Mouse (Mus musculus): ENCODE results near the gene Elovl6. TPM values are rescaled to one million over a fixed set of nuclear protein-coding genes. Genes with fewer than 3 reads are reported as not detected.

Elovl6 gene
- polyA plus RNA-seq, 1 experiment from 2014 or later = 24.0 TPM

GRCm38 (mm10) chr3:129639701-129640100, 107.5 kb downstream of the Elovl6 start:
- in situ Hi-C loops (cut with MboI; ENCODE audit: low pct_unique_long_range_greater_than_20kb) = no loop called here
- ChIA-PET CTCF (no interaction called here), POLR2A (no interaction called here)
- ATAC-seq (no peak), DNase-seq (ENCODE audit: low read depth, low spot score) (no peak)
- no peaks in the 10 kb centered on the region for H3K27me3 ChIP-seq
- TF ChIP-seq CTCF (IDR thresholded peaks at IDR 0.05) = no peak

GRCm38 (mm10) chr3:129640211-129641000, 108.3 kb downstream of the Elovl6 start:
- CTCF ChIA-PET = interaction anchor here (1.2 kb wide), 1 partner anchor 46 kb away, joined by 3 read pairs; no protein-coding TSS in a partner anchor
- ATAC-seq = no peak
- POLR2A ChIA-PET = no interaction called here
- TF ChIP-seq CTCF (IDR thresholded peaks at IDR 0.05) = no peak
- no peaks in the 10 kb centered on the region for H3K27me3 ChIP-seq
- no peak for DNase-seq (ENCODE audit: low read depth, low spot score)
- in situ Hi-C loops (cut with MboI; ENCODE audit: low pct_unique_long_range_greater_than_20kb) = no loop called here

- in situ Hi-C loops (cut with MboI; ENCODE audit: low pct_unique_long_range_greater_than_20kb) = no loop called here
- TF ChIP-seq CTCF (IDR thresholded peaks at IDR 0.05) = no peak
- H3K27me3 ChIP-seq = no peaks in the 10 kb centered on the region
- ChIA-PET POLR2A (interaction anchor here (0.6 kb wide), 1 partner anchor 236 kb away, joined by 3 read pairs; no protein-coding TSS in a partner anchor), CTCF (interaction anchor here (1.2 kb wide), 1 partner anchor 45 kb away, joined by 3 read pairs; no protein-coding TSS in a partner anchor)
- no peak for DNase-seq (ENCODE audit: low read depth, low spot score)
- ATAC-seq = no peak
Measured at GRCm38 (mm10) chr3:129641621-129642020, 109.5 kb downstream of the Elovl6 start.

GRCm38 (mm10) chr3:129645409-129645808, 113.3 kb downstream of the Elovl6 start:
- CTCF ChIA-PET = interaction anchor here (1.0 to 1.4 kb wide), 5 partner anchors 9 to 338 kb away, joined by 3 to 4 read pairs (median 3); no protein-coding TSS in a partner anchor
- POLR2A ChIA-PET = no interaction called here
- ATAC-seq (no peak), DNase-seq (ENCODE audit: low read depth, low spot score) (no peak)
- H3K27me3 ChIP-seq = no peaks in the 10 kb centered on the region
- in situ Hi-C loops (cut with MboI; ENCODE audit: low pct_unique_long_range_greater_than_20kb) = no loop called here
- TF ChIP-seq CTCF (IDR thresholded peaks at IDR 0.05) = no peak

- no peak for DNase-seq (ENCODE audit: low read depth, low spot score)
- in situ Hi-C loops (cut with MboI; ENCODE audit: low pct_unique_long_range_greater_than_20kb) = no loop called here
- no peaks in the 10 kb centered on the region for H3K27me3 ChIP-seq
- ATAC-seq = no peak
- no peak for TF ChIP-seq CTCF (IDR thresholded peaks at IDR 0.05)
- POLR2A ChIA-PET = interaction anchor here (0.6 kb wide), 1 partner anchor 836 kb away, joined by 3 read pairs; no protein-coding TSS in a partner anchor
- CTCF ChIA-PET = interaction anchor here (0.6 to 1.7 kb wide), 3 partner anchors 10 to 119 kb away, joined by 3 to 7 read pairs (median 3); no protein-coding TSS in a partner anchor
Measured at GRCm38 (mm10) chr3:129646781-129647180, 114.6 kb downstream of the Elovl6 start.

GRCm38 (mm10) chr3:129647312-129647711, 115.2 kb downstream of the Elovl6 start:
- TF ChIP-seq CTCF (IDR thresholded peaks at IDR 0.05) = no peak
- ChIA-PET CTCF (interaction anchor here (0.6 to 2.1 kb wide), 3 partner anchors 10 to 119 kb away, joined by 3 to 8 read pairs (median 7); no protein-coding TSS in a partner anchor), POLR2A (no interaction called here)
- ATAC-seq (no peak), DNase-seq (ENCODE audit: low read depth, low spot score) (no peak)
- no peaks in the 10 kb centered on the region for H3K27me3 ChIP-seq
- in situ Hi-C loops (cut with MboI; ENCODE audit: low pct_unique_long_range_greater_than_20kb) = no loop called here

GRCm38 (mm10) chr3:129648598-129648997, 116.4 kb downstream of the Elovl6 start:
- in situ Hi-C loops (cut with MboI; ENCODE audit: low pct_unique_long_range_greater_than_20kb) = no loop called here
- TF ChIP-seq CTCF (IDR thresholded peaks at IDR 0.05) = no peak
- ChIA-PET POLR2A (no interaction called here), CTCF (interaction anchor here (0.9 to 2.1 kb wide), 3 partner anchors 11 to 19 kb away, joined by 3 to 8 read pairs (median 3); no protein-coding TSS in a partner anchor)
- H3K27me3 ChIP-seq = no peaks in the 10 kb centered on the region
- no peak for ATAC-seq
- no peak for DNase-seq (ENCODE audit: low read depth, low spot score)

- TF ChIP-seq CTCF (IDR thresholded peaks at IDR 0.05) = no peak
- no peaks in the 10 kb centered on the region for H3K27me3 ChIP-seq
- POLR2A ChIA-PET = no interaction called here
- DNase-seq (ENCODE audit: low read depth, low spot score) (peak; percentile 53), ATAC-seq (peak; percentile 62)
- in situ Hi-C loops (cut with MboI; ENCODE audit: low pct_unique_long_range_greater_than_20kb) = no loop called here
- CTCF ChIA-PET = interaction anchor here (1.1 kb wide), 1 partner anchor 12 kb away, joined by 3 read pairs; no protein-coding TSS in a partner anchor
Measured at GRCm38 (mm10) chr3:129649586-129650292, 117.6 kb downstream of the Elovl6 start.

GRCm38 (mm10) chr3:129650293-129650612, 118.1 kb downstream of the Elovl6 start:
- no peaks in the 10 kb centered on the region for H3K27me3 ChIP-seq
- ChIA-PET CTCF (interaction anchor here (0.7 kb wide), 1 partner anchor 351 kb away, joined by 4 read pairs; no protein-coding TSS in a partner anchor), POLR2A (no interaction called here)
- TF ChIP-seq CTCF (IDR thresholded peaks at IDR 0.05) = no peak
- in situ Hi-C loops (cut with MboI; ENCODE audit: low pct_unique_long_range_greater_than_20kb) = no loop called here
- no peak for DNase-seq (ENCODE audit: low read depth, low spot score)
- ATAC-seq = no peak

- DNase-seq (ENCODE audit: low read depth, low spot score) = no peak
- CTCF ChIA-PET = interaction anchor here (0.7 kb wide), 1 partner anchor 351 kb away, joined by 4 read pairs; no protein-coding TSS in a partner anchor
- ATAC-seq = no peak
- POLR2A ChIA-PET = no interaction called here
- no peak for TF ChIP-seq CTCF (IDR thresholded peaks at IDR 0.05)
- in situ Hi-C loops (cut with MboI; ENCODE audit: low pct_unique_long_range_greater_than_20kb) = no loop called here
- H3K27me3 ChIP-seq = no peaks in the 10 kb centered on the region
Measured at GRCm38 (mm10) chr3:129650931-129651330, 118.8 kb downstream of the Elovl6 start.

Measured in Patski (cell line).